Mouse (Mus musculus) spleen, embryonic (tissue): ENCODE data around the gene Chst1.

Source experiments
- CTCF ChIA-PET: fragments of 350-600 bp; sonication (Branson Sonifier 250); formaldehyde crosslinking; loops from one replicate; lab custom pipeline; 2022; lab: Charles Lee

The Chst1 gene

GRCm38 (mm10) chr2:92599487-92600347 lies at the start of gene Chst1:
Gene Chst1, plus strand, starts transcription at chr2:92599707.
- CTCF ChIA-PET = no interaction called here

GRCm38 (mm10) chr2:92550051-92550450 lies 49.5 kb upstream of the Chst1 start:
- CTCF ChIA-PET = no interaction called here

DNA sequence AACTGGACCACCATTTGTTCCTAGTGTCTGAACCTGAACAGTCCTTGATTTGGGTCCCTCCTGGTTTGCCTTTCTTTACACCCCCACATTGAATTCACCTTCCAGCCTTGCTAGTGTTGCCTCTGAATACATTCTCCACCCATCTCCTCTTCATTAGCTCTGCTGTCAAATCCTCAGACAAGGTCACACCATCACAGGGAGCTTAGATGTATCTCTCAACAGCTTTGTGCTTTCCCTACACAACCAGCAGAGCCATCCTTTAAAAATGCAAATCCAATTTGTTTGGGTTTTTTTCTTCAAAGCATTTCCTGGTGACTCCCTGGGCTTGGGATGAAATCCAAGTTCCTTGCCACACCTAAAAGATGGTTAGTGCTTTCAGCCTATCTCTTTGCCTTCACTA lies 45.0 kb upstream of the Chst1 start:
- CTCF ChIA-PET = no interaction called here

GRCm38 (mm10) chr2:92562930-92563329 lies 36.6 kb upstream of the Chst1 start:
- CTCF ChIA-PET = no interaction called here

DNA sequence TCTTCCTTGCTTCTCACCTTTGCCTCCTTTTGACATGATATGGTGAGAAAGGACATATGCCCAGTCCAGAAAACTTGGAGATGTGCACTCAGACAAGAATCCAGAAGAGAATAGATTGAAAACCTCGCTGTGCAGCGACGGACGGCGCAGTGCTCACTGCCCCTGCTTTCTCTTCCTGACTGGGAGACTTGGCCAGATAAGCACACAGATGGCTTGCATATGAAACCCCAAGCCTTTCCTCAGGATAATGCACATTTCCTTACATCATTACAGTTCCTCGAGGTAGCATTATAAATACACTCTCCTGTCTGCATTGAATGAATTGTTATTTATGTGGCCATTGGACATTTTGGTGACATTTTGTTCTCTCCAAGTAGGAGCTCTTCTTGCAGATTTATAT lies 28.9 kb upstream of the Chst1 start:
- CTCF ChIA-PET = no interaction called here

- CTCF ChIA-PET = no interaction called here
Observed at GRCm38 (mm10) chr2:92577824-92578223, 21.7 kb upstream of the Chst1 start.

- CTCF ChIA-PET = no interaction called here
Observed at GRCm38 (mm10) chr2:92581302-92581701, 18.2 kb upstream of the Chst1 start.

GRCm38 (mm10) chr2:92582596-92582995 lies 16.9 kb upstream of the Chst1 start:
- CTCF ChIA-PET = no interaction called here

GRCm38 (mm10) chr2:92587806-92588205 lies 11.7 kb upstream of the Chst1 start:
- CTCF ChIA-PET = no interaction called here

- CTCF ChIA-PET = no interaction called here
Observed at GRCm38 (mm10) chr2:92594929-92595730, 4.4 kb upstream of the Chst1 start.

GRCm38 (mm10) chr2:92597291-92597690 lies 2.2 kb upstream of the Chst1 start:
- CTCF ChIA-PET = no interaction called here

GRCm38 (mm10) chr2:92598941-92599486 lies 493 bp upstream of the Chst1 start:
- CTCF ChIA-PET = no interaction called here

GRCm38 (mm10) chr2:92600348-92600670 lies 802 bp downstream of the Chst1 start:
- CTCF ChIA-PET = no interaction called here

DNA sequence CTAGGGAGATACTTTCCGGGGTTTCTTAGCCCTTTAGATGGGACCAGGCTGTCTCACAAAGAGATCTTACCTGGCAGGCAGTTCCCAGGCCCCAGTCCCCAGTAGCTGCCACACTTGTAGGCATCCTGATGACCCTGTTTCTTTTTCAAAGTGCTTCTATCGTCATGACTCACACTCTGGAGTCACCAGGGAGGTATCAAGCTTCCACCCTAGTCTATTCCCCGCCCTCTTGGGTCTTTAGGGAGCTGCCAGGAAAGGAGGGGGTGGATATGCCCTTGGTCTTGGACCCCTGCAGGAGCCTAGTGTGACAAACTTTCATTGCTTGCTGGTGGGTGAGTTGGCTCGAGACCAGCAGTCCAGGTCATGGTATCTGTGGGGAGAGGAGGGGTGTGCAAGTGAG lies 1.7 kb downstream of the Chst1 start:
- CTCF ChIA-PET = no interaction called here

GRCm38 (mm10) chr2:92602073-92602472 lies 2.6 kb downstream of the Chst1 start:
- CTCF ChIA-PET = no interaction called here

DNA sequence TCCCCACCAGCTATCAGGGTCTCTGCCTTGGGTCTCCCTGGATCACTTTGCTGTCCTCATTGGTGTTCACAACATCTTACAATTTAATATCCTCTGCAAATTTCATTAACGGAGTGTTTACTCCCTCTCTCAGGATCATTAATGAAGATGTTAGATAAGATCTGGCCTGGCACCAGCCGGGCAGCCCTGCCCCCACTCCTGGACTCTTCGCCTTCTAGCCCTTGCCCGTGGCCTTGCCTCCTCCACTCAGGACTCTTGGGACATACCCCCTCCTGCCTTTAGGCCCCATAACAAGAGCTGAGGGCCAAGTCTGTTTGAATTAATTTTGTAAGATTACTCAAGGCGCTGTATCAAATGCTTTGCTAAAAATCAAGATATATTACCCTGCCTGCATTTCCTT lies 4.1 kb downstream of the Chst1 start:
- CTCF ChIA-PET = no interaction called here

DNA sequence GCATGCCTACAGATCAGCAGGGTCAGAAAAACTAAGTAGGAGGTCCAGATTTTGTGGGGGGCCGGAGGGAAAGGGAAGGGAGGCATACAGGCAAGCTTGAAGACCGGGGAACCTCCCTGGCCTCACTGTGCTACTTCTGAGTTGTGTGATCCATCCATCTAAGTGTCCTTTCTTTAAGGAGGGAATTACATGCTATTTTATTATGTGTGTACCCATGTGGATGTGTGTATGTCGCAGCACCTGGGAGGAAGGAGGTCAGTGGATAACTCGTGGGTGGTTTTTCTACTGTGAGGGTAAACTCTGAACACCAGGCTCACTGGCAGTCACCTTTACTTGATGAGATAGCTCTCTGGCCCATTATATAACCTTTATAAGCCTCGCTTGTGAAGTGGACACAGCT lies 5.1 kb downstream of the Chst1 start:
- CTCF ChIA-PET = no interaction called here

- CTCF ChIA-PET = no interaction called here
Observed at GRCm38 (mm10) chr2:92605995-92606394, 6.5 kb downstream of the Chst1 start.

DNA sequence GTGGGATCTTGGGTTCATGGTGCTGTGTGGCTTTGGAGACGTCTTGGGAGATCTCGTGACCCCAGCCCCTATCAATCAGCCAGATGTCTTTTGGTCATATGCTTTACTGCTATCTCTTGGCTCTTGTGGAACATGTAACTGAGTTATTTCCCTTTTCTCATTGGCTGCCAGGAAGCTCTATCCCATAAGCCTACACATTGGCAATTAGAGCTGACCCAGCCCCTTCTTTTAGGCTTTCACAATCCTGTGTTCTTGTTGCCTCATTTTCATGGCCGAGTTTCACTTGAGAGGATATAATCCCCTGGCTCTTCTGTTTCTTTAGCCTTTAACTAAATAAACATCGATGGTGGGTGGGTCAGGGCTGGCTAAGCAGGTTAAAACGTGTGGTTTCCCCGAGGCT lies 7.6 kb downstream of the Chst1 start:
- CTCF ChIA-PET = no interaction called here

GRCm38 (mm10) chr2:92607592-92607991 lies 8.1 kb downstream of the Chst1 start:
- CTCF ChIA-PET = no interaction called here

GRCm38 (mm10) chr2:92608013-92608619 lies 8.6 kb downstream of the Chst1 start:
- CTCF ChIA-PET = no interaction called here

GRCm38 (mm10) chr2:92608810-92609581 lies 9.5 kb downstream of the Chst1 start:
- CTCF ChIA-PET = no interaction called here
